Mouse (Mus musculus) brain, embryonic 14.5 days (tissue): ENCODE data around the gene Fis1. TPM values are rescaled to one million over a fixed set of nuclear protein-coding genes. Genes with fewer than 3 reads are reported as not detected.

Source experiments
- DNase-seq: peaks from one replicate; pipeline ENCODE4 v3.0.0-alpha.2; 2011; ENCODE audit warnings: low read depth
- CTCF ChIP-seq: fragments of 200-500 bp; IDR thresholded peaks from 2 replicates; pipeline ENCODE4 v1.5.1; 2012; ENCODE audit warnings: inconsistent platforms, mild to moderate bottlenecking, moderate library complexity, borderline replicate concordance; ENCODE audit not compliant: insufficient read depth, insufficient read length; ENCODE audit errors: extremely low read depth
- POLR2A ChIP-seq: fragments of 200-500 bp; IDR thresholded peaks from 2 replicates; pipeline ENCODE4 v1.6.1; 2012; ENCODE audit warnings: mild to moderate bottlenecking, inconsistent platforms, borderline replicate concordance; ENCODE audit not compliant: poor library complexity, insufficient read depth, insufficient read length, severe bottlenecking; ENCODE audit errors: extremely low read depth
- polyA plus RNA-seq: library from polyadenylated mRNA; depleted of rRNA; stranded (reverse); fragments of >200 nt; gene quantifications from 2 replicates; pipeline ENCODE4 v1.2.3, GENCODE M21; 2012

Fis1 gene
- polyA plus RNA-seq, 1 experiment = 316 TPM

DNA sequence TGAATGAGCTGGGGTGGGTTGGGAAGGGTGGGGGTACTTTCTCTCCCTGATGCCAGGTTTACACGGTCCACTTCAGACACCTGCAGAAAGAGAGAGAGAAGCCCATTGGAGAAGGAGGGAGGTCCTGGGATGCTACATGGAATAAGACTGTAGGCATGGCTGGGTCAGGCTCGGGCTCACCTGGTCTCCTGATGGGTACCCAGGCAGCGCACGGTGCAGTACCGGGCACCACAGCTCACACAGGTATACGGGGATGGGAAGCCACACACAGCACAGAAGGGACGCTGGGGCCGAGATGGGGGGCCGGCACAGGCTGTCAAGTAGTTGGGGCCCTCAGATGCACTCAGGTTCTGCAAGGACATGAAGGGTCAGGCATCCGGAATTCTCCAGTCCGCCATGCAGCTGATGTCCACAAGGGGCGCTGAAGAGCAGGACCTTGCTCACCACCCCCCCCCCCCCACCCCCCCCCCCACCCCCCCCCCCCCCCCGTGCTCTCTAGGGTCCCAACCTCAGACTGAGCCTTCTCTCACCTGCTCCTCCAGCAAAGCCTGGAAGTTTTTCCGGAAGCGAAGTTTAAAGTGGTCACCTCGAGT lies 29.4 kb downstream of the Fis1 start:
- peak; percentile 36 for DNase-seq
- TF ChIP-seq CTCF = peak; percentile 64
- no peak for TF ChIP-seq POLR2A

DNA sequence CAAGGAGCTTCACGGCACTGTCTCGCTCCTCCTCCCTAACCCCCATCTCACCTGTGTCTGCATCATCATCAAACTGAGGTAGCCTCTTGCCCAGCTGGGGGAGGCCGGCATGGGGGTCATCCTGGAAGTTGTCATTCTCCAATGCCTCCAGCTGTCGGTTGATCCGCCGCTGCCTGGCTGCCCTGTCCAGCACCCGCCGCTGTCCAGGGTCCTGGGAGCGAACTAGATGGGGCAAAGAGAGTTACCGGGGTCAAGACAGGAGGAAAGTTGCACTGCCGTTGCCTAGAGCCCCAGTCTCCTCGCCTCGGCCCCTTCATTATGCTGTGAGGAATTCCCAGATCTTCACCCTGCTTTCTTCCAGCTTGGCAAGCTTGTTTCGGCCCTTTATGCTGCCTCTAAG lies 31.8 kb downstream of the Fis1 start:
- TF ChIP-seq POLR2A (no peak), CTCF (no peak)
- DNase-seq = no peak

DNA sequence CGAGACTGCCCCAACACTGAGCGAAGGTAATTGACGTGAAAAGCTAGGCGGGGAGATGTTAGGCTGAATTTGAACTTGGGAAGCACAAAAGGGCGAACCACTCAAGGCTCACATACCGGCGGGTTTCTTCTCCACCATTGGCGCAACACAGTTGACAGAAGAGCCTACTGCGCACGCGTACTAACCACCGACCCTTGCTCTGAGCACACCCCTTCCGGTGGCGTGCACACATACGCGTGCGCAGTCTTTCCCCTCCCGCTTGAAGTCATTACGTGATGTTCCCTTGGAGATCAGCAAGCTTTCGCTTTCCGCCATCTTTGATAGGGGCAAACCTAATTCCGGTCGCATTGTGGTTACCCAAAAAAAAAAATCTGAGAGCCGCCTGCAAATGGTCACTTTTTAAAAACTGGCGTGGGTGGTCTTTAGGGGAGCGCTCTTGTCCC lies 33.6 kb downstream of the Fis1 start, which contains the start of gene Plod3:
Gene Plod3, plus strand, starts transcription at position 325 of the 443 bp plus-strand sequence.
- no peak for TF ChIP-seq CTCF
- TF ChIP-seq POLR2A = peak; percentile 53; the same call in 1 of the 2 replicates

DNA sequence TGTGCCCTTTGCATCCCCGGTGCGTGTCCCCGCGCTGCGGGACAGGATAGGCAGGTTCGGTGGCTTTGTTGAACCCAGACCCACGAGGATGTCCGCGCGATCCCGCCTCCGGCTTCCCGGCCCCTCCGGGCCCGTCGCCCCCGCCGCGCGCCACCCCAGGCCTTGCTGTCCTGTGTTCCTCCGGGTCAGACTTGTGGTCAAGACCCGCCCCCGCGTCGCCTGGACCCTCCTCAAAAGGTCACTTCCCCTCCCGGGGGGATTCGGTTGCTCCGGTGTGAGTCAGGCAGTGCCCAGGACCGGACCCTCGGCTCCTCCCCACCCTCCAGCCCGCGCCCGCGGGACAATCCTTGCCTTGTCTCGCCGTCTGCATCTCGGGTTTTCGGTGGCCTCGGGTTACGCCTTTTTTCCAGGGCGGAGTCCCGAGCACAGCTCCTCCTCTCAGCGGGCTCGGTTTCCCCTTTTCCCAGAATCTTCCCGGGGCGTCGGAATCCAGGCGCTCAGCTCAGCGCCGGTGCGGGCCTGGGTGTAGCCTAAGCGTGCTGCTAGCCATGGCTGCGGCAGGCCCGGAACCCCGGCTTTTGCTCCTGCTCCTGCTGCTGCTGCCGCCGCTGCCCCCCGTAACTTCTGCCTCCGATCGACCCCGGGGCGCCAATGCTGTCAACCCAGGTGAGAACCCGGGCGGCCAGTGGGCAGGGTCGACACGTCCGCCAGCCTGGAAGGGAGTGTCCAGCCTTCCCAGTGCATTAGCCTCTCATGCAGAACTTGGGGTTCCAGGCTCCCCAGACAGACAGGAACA lies 34.3 kb downstream of the Fis1 start:
- peak; percentile 50; the same call in 1 of the 2 replicates for TF ChIP-seq POLR2A
- no peak for TF ChIP-seq CTCF
- peak; percentile 77 for DNase-seq

More for the DNA sequence above, 33.6 kb downstream of the Fis1 start, which contains the start of gene Plod3:
- DNase-seq = peak; percentile 100

DNA sequence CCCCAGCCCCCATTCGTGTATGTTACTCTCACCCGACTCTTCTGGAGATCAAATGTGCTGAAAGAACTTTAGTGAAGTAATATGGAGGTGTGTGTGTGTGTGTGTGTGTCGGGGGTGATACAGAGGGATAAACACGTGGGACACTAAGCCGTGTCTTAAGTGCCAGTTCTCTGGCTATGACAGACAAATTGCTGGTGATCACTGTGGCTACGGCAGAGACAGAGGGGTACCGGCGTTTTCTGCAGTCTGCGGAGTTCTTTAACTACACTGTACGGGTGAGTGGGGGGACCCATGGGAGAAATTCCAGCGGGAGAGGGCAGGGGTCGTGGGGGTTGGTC lies 34.8 kb downstream of the Fis1 start, which contains the start of gene Znhit1:
Gene Znhit1, minus strand, starts transcription at position 88 of the 338 bp plus-strand sequence.
- peak; percentile 52 for DNase-seq

DNA sequence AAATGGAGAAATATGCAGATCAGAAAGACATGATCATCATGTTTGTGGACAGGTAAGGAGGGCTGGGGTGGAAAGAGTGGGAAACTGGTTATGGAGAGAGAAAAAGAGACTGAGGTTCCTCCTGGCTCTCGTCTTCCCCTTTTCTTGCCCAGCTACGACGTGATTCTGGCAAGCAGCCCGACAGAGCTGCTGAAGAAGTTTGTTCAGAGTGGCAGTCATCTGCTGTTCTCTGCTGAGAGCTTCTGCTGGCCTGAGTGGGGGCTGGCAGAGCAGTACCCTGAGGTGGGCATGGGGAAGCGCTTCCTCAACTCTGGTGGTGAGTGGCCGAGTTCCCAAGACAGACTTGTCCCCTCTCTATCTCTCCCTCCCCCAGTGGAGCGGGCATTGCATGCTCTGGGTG lies 35.3 kb downstream of the Fis1 start:
- peak; percentile 49 for DNase-seq
- TF ChIP-seq CTCF (no peak), POLR2A (no peak)

More for the DNA sequence above, 34.8 kb downstream of the Fis1 start, which contains the start of gene Znhit1:
- TF ChIP-seq CTCF (no peak), POLR2A (no peak)

DNA sequence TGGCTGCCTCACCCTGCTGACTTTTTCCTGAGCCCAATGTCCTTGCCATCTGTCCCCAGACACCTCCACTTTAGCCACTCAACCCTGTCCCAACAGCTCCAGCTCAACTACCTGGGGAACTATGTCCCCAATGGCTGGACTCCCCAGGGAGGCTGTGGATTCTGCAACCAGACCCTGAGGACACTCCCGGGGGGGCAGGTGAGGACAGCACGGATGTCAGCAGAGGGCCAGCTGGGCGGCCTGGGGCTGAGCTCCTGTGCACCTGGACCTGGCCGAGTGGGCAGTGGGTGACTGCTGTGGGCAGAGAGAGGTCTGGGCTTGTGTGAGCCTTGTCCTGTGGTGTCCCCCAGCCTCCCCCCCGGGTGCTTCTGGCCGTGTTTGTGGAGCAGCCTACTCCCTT lies 36.7 kb downstream of the Fis1 start:
- TF ChIP-seq POLR2A = no peak
- no peak for TF ChIP-seq CTCF
- DNase-seq = no peak

DNA sequence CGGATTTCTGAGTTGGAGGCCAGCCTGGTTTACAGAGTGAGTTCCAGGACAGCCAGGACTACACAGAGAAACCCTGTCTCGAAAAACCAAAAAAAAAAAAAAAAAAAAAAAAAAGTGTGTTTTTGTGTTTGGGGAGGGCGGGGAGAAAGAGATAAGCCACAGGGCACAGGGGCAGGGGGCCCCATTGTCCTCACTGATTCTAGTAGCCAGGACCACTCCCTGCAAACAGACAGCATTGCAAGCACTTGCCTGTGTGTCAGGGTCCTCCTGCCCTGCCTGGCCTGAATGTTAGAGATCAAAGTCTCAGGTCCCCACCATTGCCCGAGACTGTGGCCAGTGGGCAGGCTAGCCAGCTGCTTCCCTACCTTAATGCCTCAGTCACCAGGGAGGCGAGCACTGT lies 46.4 kb downstream of the Fis1 start:
- DNase-seq = no peak
- TF ChIP-seq POLR2A (no peak), CTCF (no peak)

DNA sequence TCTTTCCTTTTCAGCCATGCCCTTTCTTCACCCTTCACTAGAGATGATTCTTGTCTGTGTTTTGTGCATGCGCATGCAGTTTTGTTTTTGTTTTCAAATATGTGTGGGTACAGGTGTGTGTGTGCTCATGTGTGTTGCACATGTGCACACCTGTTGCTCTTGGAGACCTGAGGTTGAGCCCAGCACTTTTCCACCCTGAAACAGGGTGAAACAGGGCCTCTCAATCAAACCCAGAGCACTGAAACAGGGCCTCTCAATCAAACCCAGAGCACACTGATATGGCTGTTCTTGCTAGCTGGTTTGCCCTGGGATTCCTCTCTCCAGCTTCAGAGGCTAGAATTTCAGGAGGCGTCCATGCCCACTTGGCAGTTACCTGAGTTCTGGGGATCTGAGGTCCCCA lies 47.5 kb downstream of the Fis1 start:
- DNase-seq = no peak
- TF ChIP-seq CTCF = no peak
- no peak for TF ChIP-seq POLR2A

DNA sequence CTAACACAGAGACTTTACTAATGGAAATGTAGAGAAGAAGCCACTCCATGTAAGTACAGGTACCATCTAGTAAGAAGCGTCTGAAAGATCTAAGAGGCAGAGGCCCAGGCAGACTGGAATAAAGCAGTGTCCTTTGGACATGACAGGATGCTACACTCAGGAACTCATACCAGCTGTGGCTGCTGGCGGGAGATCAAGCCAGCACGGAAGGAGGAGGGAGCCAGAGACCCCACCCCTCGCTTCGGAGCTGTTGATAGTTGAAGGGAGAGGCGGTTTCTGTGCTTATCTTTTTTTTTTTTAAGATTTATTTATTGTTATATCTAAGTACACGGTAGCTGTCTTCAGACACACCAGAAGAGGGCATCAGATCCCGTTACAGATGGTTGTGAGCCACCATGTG lies 54.2 kb downstream of the Fis1 start:
- TF ChIP-seq CTCF = no peak
- no peak for TF ChIP-seq POLR2A
- no peak for DNase-seq

DNA sequence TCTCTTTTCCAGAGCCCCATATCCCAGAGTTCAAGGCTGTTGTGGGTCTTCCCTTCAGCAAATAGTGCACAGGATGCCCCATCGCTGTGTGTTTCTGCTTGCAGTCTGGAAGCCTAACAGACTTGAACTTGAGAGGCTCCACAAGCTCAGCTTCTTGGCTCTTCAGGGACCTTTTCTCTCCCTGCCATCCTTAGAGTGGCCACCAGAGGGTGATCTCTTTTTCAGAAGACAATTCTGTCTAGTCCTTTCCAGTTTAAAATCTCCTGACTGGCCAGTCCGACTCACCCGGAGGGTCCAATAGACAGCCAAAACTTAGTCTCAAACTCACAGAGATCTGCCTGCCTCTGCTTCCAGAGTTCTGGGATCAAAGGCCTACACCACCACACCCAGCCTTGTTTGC lies 56.9 kb downstream of the Fis1 start:
- DNase-seq = peak; percentile 69

More for the DNA sequence above, 56.9 kb downstream of the Fis1 start:
- TF ChIP-seq POLR2A (no peak), CTCF (peak; percentile 62; the same call in 1 of the 2 replicates)
